Mouse (Mus musculus) stomach, embryonic 16.5 days (tissue): ENCODE data around the gene Mrpl42. TPM values are rescaled to one million over a fixed set of nuclear protein-coding genes. Genes with fewer than 3 reads are reported as not detected.

ENCODE experiments used
- ATAC-seq: fragments of 200-750 bp; cut with Nextera tagmentation; 2 replicates; pipeline ENCODE4 v1.8.0; 2017; ENCODE audit warnings: moderate number of reproducible peaks, moderate TSS enrichment; ENCODE audit not compliant: insufficient read depth, low FRiP score
- H3K27ac ChIP-seq: fragments of 300-500 bp; sonication (generic); 2 replicates; pipeline ENCODE4 v1.5.1; 2014; ENCODE audit warnings: low read length
- H3K27me3 ChIP-seq: fragments of 300-500 bp; sonication (generic); 2 replicates; pipeline ENCODE4 v1.6.1; 2014; ENCODE audit warnings: low read length, control low read depth, mixed read lengths; ENCODE audit not compliant: control insufficient read depth, insufficient read depth
- H3K36me3 ChIP-seq: fragments of 300-500 bp; sonication (generic); 2 replicates; pipeline ENCODE4 v1.6.1; 2014; ENCODE audit warnings: low read length; ENCODE audit not compliant: control insufficient read depth, insufficient read depth
- H3K4me1 ChIP-seq: fragments of 300-500 bp; sonication (generic); 2 replicates; pipeline ENCODE4 v1.6.1; 2014; ENCODE audit warnings: low read length, control low read depth, mixed read lengths; ENCODE audit not compliant: control insufficient read depth, insufficient read depth
- H3K4me2 ChIP-seq: fragments of 300-500 bp; sonication (generic); 2 replicates; pipeline ENCODE4 v1.6.1; 2014; ENCODE audit warnings: low read depth, low read length, mixed read lengths
- H3K4me3 ChIP-seq: fragments of 300-500 bp; sonication (generic); replicated peaks from 2 replicates; pipeline ENCODE4 v1.5.1; 2014; ENCODE audit warnings: mild to moderate bottlenecking, low read length
- H3K9ac ChIP-seq: fragments of 300-500 bp; sonication (generic); 2 replicates; pipeline ENCODE4 v1.6.1; 2014; ENCODE audit warnings: low read length
- H3K9me3 ChIP-seq: fragments of 300-500 bp; sonication (generic); replicated peaks from 2 replicates; pipeline ENCODE4 v1.6.1; 2016; ENCODE audit warnings: low read length, control low read depth; ENCODE audit not compliant: control insufficient read depth
- WGBS: fragments of 180-500 bp; shearing (Covaris S2); extraction: QIAGEN DNeasy Blood & Tissue Kit; methylation state at CpG from one replicate; pipeline ENCODE4 v1.1.7; 2014; 5-methylcytosine and 5-hydroxymethylcytosine counted together
- polyA plus RNA-seq: library from polyadenylated mRNA; unstranded; fragments of >200 nt; fragmentation: Nextera tagmentation; extraction: Ambion mirVana; gene quantifications from 2 replicates; pipeline ENCODE4 v1.2.1, GENCODE M21; 2015

Gene Mrpl42
- polyA plus RNA-seq, 1 experiment from 2014 or later, result 318 TPM

DNA sequence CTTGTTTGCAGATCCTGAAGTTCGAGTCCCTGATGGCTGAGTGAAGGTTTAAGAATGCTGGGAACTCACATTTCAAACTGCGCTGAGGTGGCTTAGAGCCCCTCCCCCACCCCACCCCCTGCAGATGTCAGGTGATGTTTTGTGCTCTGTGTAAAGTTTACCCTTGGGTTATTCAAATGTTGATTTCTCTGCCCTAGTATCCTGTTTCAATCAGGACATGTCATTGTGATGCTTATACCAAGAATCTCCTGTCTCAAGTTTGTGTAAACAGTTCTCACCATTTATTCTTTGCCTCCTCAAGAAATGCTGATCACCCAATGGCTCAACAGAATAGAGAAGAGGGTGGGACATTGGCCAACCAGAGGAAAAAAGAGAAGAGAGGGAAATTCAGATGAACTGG is 45.6 kb downstream of the Mrpl42 start:
- no peaks in the 10 kb centered on the region for H3K9me3 ChIP-seq
- no peak overlapping the region for H3K4me2 ChIP-seq
- H3K36me3 ChIP-seq, result no peaks in the 10 kb centered on the region
- WGBS, result 49% methylated on average over 2 of the region's 2 CpGs
- ATAC-seq, result no peak
- H3K4me3 ChIP-seq, result no peak overlapping the region
- no peak overlapping the region for H3K27ac ChIP-seq
- H3K9ac ChIP-seq, result no peak overlapping the region
- H3K4me1 ChIP-seq, result no peaks in the 10 kb centered on the region
- no peaks in the 10 kb centered on the region for H3K27me3 ChIP-seq

DNA sequence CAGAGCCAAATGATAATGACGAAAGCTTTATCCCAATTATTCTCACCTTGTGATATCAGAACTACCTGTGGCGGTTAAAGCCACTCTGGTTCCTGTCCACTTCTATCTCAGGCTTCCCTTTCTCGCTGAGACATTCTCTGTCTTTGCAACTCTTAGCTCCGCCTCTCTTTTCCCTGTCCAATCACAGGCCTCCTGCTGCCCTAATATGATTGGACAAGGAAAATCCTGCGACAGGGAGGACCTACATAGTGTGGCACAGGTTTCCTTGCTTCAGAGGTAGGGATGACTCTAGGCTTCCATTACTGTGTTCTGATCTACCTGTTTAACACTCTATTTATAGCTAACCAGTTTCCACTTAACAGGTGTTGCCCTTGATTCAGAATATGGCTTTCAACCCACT is 48.5 kb downstream of the Mrpl42 start:
- 88% methylated on average over 5 of the region's 5 CpGs for WGBS
- ATAC-seq, result no peak
- Histone ChIP-seq H3K27ac (no peak overlapping the region), H3K27me3 (no peaks in the 10 kb centered on the region), H3K9me3 (no peaks in the 10 kb centered on the region), H3K4me3 (no peak overlapping the region), H3K36me3 (no peaks in the 10 kb centered on the region), H3K4me2 (no peak overlapping the region), H3K4me1 (no peaks in the 10 kb centered on the region), H3K9ac (no peak overlapping the region)

GRCm38 (mm10) chr10:95449033-95449432 is 52.7 kb downstream of the Mrpl42 start:
- Histone ChIP-seq H3K27me3 (no peaks in the 10 kb centered on the region), H3K4me2 (no peak overlapping the region), H3K9ac (no peak overlapping the region), H3K9me3 (no peaks in the 10 kb centered on the region), H3K27ac (no peak overlapping the region), H3K4me1 (no peaks in the 10 kb centered on the region), H3K4me3 (no peak overlapping the region), H3K36me3 (no peaks in the 10 kb centered on the region)
- 51% methylated on average over 6 of the region's 6 CpGs for WGBS
- no peak for ATAC-seq

DNA sequence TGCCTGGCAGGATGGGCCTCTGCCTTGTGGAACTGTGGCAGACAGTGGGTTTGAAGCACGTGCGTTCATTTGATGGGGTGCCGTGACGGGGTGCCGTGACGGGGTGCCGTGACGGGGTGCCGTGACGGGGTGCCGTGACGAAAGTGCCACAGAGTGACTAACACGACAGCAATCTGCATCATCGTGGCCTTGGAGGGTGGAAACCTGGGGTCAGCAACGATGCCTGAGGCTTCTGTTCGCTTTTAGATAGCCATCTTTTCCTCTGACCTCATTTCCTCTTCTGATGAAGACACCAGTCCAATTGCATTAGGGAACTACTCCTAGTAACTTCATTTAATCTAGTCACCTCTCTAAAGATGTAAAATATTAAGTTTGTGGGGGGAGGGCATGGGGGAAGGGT is 53.8 kb downstream of the Mrpl42 start:
- Histone ChIP-seq H3K9me3 (no peaks in the 10 kb centered on the region), H3K27me3 (no peaks in the 10 kb centered on the region), H3K9ac (no peak overlapping the region), H3K4me3 (no peak overlapping the region), H3K36me3 (no peaks in the 10 kb centered on the region), H3K27ac (no peak overlapping the region), H3K4me2 (no peak overlapping the region), H3K4me1 (no peaks in the 10 kb centered on the region)
- ATAC-seq, result no peak
- 91% methylated on average over 16 of the region's 16 CpGs for WGBS

DNA sequence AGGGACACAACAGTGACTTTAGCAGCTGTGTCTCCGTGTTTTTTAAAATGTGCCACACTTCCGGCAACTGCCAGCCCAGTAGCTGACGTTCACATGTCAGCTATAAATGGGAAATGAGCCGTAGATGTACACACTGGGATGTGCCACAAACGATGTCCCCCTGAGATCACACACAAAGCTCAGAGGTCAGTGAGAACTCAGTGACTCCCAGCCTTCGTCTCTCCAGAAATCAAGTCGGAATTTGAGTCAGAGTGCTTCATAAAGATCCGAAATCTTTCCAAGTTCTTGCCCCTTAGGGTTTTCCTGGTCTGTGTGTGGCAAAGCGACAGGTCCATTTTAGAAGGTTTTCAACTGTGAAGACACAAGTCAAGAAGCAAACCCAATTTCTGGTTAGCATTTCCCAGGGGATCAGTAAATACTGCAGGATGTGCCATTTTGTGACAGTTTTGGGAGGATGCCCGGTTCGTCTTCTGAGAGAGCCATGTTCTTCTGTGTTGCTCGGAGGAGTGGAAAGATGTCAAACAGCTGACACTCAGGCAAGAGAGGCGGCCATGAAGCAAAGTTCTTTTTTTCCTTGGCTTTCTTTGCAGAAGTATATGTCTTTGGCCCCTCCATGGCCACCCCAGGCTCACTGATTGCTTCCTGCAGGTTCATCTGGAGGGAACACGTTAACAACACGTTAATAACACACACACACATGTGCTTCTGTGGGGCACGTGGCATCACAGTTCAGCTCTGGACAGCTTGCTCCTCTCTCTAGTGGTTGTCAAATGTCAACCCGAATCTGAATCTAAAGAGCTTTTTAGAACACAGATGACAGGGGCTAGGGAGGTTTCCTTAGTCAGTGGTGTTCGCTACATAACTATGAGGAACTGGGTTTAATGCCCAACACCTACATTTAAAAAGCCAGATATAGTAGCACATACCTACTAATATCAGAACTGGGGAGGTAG is 56.4 kb downstream of the Mrpl42 start:
- H3K27me3 ChIP-seq, result no peaks in the 10 kb centered on the region
- 74% methylated on average over 18 of the region's 18 CpGs for WGBS
- no peaks in the 10 kb centered on the region for H3K4me1 ChIP-seq
- no peaks in the 10 kb centered on the region for H3K9me3 ChIP-seq
- H3K4me3 ChIP-seq, result no peak overlapping the region
- H3K9ac ChIP-seq, result no peak overlapping the region
- no peak overlapping the region for H3K27ac ChIP-seq
- no peak overlapping the region for H3K4me2 ChIP-seq
- no peak for ATAC-seq
- no peaks in the 10 kb centered on the region for H3K36me3 ChIP-seq

DNA sequence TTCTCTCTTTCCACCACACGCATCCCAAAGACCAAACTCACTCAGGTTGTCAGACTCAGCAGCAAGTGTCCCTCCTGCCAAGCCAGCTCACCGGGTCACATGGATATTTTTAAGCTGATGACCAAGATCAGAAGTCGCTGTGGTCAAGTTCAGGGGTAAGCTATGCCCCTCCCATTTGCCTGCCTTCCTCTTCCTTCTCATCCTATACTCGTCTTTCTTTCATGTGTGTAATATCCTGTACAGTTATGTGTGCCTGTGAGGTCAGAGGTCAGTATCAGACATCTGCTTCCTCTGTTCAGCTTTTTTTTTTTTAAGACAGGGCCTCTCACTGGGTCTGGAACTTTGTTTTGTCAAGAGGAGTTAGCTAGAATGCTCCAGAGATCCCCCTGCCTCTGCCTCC is 59.4 kb downstream of the Mrpl42 start:
- H3K27ac ChIP-seq, result no peak overlapping the region
- H3K4me1 ChIP-seq, result peaks cover 4% of the 10 kb centered on the region; the same call in 1 of the 2 replicates
- no peaks in the 10 kb centered on the region for H3K27me3 ChIP-seq
- H3K36me3 ChIP-seq, result no peaks in the 10 kb centered on the region
- H3K9me3 ChIP-seq, result no peaks in the 10 kb centered on the region
- 77% methylated on average over 4 of the region's 4 CpGs for WGBS
- H3K4me2 ChIP-seq, result no peak overlapping the region
- no peak overlapping the region for H3K4me3 ChIP-seq
- no peak overlapping the region for H3K9ac ChIP-seq
- no peak for ATAC-seq

- H3K9me3 ChIP-seq, result no peaks in the 10 kb centered on the region
- no peak overlapping the region for H3K4me2 ChIP-seq
- no peaks in the 10 kb centered on the region for H3K27me3 ChIP-seq
- H3K4me3 ChIP-seq, result no peak overlapping the region
- 65% methylated on average over 2 of the region's 2 CpGs for WGBS
- ATAC-seq, result no peak
- no peak overlapping the region for H3K9ac ChIP-seq
- H3K4me1 ChIP-seq, result peaks cover 4% of the 10 kb centered on the region; the same call in 1 of the 2 replicates
- no peak overlapping the region for H3K27ac ChIP-seq
- H3K36me3 ChIP-seq, result no peaks in the 10 kb centered on the region
Measured at GRCm38 (mm10) chr10:95440566-95440965, 61.2 kb downstream of the Mrpl42 start.

GRCm38 (mm10) chr10:95439718-95440339 is 61.9 kb downstream of the Mrpl42 start:
- Histone ChIP-seq H3K27me3 (no peaks in the 10 kb centered on the region), H3K4me2 (no peak overlapping the region), H3K4me1 (peaks cover 4% of the 10 kb centered on the region; the same call in 1 of the 2 replicates), H3K9ac (no peak overlapping the region), H3K27ac (no peak overlapping the region), H3K4me3 (no peak overlapping the region), H3K9me3 (no peaks in the 10 kb centered on the region), H3K36me3 (no peaks in the 10 kb centered on the region)
- WGBS, result 74% methylated on average over 10 of the region's 10 CpGs
- ATAC-seq, result no peak

DNA sequence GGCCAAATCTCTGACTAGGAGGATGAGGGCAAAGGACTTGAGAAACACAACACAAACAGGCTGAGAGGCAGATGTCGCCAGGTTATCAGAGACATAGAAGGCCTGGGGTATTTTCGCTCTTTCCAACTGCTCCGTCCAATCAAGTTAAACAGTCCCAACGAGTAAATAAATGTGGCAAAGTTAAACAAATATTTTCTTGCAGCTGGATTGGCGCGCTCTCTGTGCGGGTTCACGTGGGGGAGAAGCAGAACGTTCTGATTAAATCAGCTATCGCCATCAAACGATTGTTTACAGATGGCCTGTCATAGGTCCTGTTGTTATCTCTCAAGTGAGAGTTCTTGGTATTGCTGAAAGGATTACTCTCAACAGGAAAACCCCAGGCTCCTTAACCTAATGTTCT is 62.8 kb downstream of the Mrpl42 start:
- no peak for ATAC-seq
- H3K27ac ChIP-seq, result no peak overlapping the region
- no peak overlapping the region for H3K4me3 ChIP-seq
- peaks cover 4% of the 10 kb centered on the region; the same call in 1 of the 2 replicates for H3K4me1 ChIP-seq
- H3K27me3 ChIP-seq, result no peaks in the 10 kb centered on the region
- no peak overlapping the region; the same call in 1 of the 2 replicates for H3K4me2 ChIP-seq
- no peaks in the 10 kb centered on the region for H3K36me3 ChIP-seq
- H3K9me3 ChIP-seq, result no peaks in the 10 kb centered on the region
- 20% methylated on average over 11 of the region's 11 CpGs for WGBS
- H3K9ac ChIP-seq, result no peak overlapping the region
